Mouse (Mus musculus): Measurements from ENCODE around the gene Atm.

DNA sequence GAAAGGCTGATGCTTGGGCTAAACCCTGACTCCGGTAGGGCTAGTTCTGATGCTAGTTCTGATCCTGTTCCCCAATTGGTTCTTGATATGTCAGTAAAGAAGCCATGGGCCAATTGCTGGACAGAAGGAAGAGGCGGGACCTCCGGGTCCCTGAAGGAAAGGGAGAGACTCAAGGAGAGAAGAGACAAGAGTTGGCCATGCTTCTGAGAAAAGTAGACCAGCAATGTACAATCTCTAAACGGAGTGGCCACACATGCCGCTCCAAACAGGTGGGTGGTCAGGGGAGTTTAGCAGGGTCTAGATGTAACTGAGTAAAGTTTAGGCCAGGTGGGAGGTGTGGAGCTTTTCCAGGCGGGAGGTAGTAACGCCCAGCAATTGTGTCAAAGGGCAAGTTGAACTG lies 28.5 kb downstream of the Atm start:
- no peak for TF ChIP-seq CTCF (IDR thresholded peaks at IDR 0.05; ENCODE audit: control insufficient read depth, insufficient read depth, insufficient replicate concordance, low read depth, low read length)
- no peak for TF ChIP-seq POLR2A (IDR thresholded peaks at IDR 0.05; ENCODE audit: control insufficient read depth, low read depth, low read length)

All from testis, adult 2 months (tissue).